Mouse (Mus musculus) gastrocnemius, postnatal 36 days (tissue): Measurements from ENCODE around the gene Taldo1. TPM values are rescaled to one million over a fixed set of nuclear protein-coding genes. Genes with fewer than 3 reads are reported as not detected.
"Not testable (repeated sequence)": the region's sequence is repeated elsewhere in the genome, so short reads cannot be mapped to it uniquely, and the experiment has no call there.

Experiments
- DNase-seq, 2 experiments: peaks; one replicate each; pipeline ENCODE4 v3.0.0; 2022
- intact Hi-C: fragments of 180-260 bp; cut with DNase I; formaldehyde crosslinking; loops from one replicate; pipeline ENCODE4 v1.15.1; 2025
- total RNA-seq, 2 experiments: library from RNA; stranded (reverse); gene quantifications; 2 replicates each; pipeline ENCODE4 v1.2.3; 2021

Gene Taldo1
- total RNA-seq, 2 experiments from 2014 or later: 81.0 to 82.7 TPM

DNA sequence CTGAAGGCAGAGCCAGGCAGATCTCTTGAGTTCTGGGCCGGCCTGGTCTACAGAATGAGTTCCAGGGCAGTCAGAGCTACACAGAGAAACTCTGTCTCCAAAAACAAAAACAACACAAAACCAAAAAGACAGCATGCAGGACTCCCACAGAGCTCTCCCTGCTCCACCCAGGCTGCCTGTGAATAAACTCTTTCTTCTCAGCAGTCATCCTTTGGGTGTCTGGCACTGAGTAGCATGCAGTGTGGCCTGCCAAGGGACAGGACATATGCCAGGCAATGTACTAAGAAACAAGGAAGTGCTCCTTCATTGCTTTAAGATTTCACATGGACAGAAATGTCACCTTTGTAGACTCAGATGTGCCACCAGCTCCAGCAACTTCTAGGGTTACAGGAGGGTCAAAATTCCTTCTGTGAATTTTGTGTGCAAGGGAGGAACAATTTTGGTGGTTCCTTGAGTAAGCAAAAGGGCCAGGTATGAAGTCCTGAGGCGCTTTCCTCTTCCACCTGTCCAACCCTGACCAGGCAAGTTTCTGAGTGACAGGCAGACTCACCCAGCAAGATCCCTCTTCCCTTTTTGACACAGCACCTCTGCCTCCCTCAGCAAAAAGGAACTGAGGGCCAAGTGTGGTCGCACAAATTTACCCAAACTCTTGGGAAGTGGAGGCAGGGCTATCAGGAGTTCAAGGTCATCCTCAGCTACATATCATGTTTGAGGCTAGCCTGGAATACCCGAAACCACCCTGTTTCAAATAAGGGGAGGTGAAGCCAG lies 10.7 kb upstream of the Taldo1 start:
- intact Hi-C loops: no loop called here
- DNase-seq: no peak

DNA sequence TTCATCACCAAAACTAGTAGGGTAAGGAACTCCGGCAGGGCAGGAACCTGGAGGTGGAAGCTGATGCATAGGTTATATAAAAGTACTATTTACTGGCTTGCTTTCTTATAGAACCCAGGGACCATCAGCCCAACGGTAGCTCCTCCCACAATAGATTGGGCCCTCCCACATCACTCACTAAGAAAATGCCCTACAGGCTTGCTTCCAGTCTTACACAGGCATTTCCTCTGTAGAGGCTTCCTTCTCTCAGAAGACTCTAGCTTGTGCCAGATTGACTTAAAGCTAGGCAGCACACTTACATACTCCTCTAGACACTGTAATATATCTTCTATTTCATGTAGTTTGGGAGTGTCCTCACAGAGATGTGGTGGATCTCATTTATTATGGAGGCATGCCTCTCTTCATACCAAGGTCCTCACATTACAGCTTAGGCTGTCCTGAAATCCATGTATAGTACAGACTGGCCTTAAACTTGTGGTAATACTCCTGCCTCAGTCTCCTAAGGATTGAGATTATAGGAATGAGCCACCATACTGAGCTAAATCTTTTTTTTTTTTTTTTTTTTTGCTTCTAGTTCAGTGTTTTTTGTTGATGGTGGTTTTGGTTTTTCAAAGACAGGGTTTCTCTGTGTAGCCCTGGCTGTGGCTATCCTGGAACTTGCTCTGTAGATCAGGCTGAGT lies 4.1 kb upstream of the Taldo1 start:
- intact Hi-C loops: no loop called here
- no peak for DNase-seq

DNA sequence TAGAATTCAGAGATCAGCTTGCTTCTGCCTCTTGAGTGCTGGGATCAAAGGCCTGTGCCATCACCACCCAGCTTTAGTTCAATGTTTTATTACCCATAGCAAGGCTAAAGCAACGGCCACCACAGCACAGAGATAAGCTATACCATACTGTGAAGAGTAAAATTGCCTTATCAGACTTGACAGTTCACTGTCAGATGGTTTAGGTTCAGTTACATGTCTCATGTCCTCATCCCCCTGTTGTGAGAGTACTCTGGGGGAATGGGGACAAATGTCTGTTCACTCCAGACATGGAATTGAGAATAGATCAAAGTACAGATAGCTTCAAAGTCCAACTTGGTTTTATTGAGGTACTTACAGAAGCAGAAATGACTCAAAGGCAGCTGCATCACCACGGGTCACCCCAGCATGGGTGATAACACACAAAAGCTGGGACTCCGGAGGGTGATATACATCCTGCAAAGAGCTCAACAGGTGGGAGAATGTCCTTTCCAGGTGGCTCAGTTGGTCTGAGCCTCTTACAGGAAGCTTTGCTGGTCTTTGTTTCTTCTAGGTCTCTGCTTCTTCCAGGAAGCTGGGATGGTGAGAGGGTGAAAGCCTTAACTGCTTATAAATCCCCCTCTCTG lies 3.4 kb upstream of the Taldo1 start:
- intact Hi-C loops: no loop called here
- DNase-seq: no peak

DNA sequence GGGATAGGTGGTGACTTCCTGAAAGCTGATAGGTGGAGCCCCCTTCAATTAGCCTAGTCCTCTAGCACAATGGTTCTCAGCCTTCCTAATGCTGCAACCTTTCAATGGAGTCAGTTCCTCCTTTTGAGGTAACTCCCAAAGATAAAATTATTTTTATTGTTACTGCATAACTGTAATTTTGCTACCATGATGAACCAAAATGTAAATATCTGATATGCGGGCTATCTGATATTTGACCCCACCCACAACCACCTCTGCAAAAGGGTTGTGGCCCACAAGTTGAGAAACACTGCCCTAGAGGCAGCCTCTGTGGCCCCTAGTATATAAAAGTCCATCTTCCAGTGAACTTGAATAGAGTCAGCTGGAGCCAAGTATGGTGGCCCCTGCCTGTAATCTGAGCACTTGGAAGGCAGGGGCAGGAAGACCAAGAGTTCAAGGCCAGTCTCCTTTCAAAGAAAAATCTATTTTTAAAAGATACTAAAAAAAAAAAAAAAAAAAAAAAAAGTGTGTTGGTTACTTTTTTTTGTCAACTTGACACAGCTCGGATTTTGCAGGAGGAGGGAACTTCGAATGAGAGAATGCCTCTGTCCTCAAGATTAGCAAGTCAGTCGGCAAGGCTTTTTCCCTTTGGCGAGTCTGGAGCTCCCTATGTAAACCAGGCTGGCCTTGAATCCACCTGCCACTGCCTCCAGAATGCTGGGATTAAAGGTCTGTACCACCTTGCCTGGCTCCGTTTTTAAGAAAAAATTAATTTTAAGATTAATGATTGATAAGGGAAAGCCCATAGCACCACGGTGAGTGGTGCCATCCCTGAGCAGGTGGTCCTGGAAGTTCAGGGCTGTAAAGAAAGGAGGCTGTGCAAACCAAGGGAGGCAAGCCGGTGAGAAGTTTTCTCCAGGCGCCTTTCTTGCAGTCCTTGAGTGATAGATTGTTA lies 1.4 kb upstream of the Taldo1 start:
- no peak for DNase-seq
- intact Hi-C loops: no loop called here

DNA sequence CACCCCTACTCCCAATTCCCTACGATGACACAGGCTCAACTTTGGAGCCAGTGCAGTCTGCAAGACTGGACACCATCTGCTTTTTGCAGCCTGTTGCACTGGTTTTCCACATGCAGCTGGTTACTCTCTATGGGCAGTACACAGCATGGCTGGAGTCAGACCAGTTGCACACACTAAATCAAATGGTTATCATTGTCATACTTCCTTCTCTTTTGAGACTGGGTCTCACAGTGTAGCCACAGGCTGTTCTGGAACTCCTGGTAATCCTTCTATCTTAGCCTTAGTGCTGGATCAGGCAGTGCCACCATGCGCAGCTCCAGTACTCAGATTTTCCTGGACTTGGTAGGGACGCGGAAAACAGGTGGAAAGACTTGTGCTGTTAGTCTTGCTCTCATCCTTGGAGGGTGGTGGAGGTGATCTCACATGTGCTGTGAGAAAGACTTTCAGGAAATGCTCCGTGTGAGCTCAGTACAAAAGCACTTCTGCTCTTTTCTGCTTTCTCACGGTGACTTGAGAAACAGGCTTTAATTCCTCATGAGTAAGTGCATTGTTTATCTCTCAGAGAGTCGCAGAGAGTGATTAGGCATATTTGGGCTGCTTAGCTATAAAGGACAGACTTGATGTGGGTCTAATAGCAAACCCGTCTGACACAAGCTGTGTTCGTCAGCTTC lies 688 bp downstream of the Taldo1 start:
- intact Hi-C loops: no loop called here
- DNase-seq: no peak

DNA sequence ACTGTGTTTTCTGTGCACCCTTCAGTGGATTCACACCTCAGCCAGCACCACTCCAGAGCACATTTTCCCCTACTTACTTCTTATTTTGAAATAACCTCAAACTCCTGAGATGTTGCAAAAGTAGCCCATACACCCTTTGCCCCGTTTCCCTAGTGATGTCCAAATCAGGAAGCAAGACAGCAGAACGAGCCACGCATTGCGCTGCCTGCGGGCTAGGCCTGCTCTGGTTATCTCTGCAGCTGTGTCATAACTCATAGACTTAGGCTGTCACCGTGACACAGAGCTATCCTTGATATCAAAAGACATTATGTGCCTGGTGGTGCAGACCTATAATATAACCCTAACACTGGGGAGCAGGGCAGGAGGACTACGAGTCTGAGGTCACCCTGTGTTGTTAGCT lies 2.2 kb downstream of the Taldo1 start:
- intact Hi-C loops: no loop called here
- DNase-seq: no peak

DNA sequence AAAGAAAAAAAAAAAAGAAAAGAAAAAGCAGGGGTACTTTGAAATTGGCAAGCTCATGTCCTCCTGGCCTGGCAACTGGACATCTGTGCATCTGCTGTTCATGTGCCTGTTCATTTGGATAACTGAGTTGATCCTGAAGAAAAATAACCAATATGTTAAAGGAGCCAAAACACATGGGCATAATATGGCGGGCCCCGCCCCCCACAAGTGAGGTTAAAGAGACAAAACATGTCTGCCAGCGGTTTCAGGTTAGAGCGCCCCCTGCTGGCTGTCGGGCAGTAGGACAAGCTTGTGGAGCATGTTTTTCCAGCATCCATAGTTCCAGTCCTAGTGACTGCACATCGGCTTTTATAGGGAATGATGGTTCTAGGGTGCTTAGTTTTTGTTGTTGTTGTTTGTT lies 2.8 kb downstream of the Taldo1 start:
- intact Hi-C loops: no loop called here
- peak; percentile 32 to 38 for DNase-seq

DNA sequence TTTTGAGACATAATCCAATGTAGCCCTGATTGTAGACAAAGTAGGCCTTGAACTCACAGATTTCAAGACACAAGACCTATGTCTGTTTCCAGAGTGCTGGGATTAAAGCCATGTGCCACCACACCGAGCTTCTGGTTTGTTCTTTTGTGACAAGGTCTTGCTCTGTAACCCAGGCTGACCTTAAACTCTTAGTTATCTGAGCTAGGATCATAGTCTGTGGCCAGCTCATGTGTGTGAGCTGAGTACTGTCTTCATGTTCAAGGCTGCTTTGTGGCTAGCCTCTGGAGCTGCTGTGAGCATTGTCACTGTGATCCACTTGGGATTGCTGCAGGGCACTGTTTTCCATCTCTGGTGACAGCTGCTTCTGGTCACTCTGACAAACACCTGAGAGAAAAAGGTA lies 3.3 kb downstream of the Taldo1 start:
- DNase-seq: no peak
- intact Hi-C loops: no loop called here

DNA sequence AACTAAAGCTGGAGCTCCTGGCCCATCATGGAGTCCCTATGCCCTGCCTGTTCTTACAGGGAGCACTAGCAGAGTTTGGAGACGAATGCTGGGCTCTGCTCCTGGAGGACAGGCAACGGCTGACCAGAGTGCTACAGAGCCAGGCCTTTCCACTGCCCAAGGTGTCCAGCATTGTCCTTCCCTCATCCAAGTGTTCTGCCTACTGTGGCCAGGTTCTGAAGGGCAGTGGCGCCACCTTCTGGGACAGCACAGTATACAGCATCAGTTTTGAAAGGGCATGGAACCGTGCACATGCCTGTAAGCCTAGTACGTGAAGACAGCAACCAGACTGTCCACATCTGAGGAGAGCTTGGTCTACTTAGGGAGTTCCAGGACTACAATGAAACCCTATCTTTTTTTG lies 11.3 kb downstream of the Taldo1 start:
- peak; percentile 36 to 40 for DNase-seq
- intact Hi-C loops: loop anchor here (5.0 kb wide), 1 partner anchor 124 kb away; no protein-coding TSS in a partner anchor

DNA sequence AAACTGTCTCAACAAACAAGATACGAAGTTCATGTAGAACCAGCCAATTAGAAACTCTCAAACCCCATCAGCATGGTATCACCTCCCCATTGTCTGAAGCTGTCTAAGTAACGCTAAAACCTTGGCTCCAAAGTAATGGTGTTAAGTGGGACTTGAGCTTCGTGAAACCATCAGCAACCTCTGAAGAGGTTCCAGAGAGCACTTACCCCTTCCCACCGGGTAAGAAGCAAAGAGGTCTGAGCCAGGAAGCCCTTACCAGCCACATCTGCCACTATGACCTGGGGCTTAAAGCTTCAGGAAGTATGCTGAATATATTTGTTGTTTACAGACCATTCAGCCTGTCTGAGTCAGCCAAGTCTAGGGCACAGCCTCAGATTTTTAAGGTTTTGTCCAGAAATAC lies 13.5 kb downstream of the Taldo1 start:
- no peak for DNase-seq
- intact Hi-C loops: no loop called here

DNA sequence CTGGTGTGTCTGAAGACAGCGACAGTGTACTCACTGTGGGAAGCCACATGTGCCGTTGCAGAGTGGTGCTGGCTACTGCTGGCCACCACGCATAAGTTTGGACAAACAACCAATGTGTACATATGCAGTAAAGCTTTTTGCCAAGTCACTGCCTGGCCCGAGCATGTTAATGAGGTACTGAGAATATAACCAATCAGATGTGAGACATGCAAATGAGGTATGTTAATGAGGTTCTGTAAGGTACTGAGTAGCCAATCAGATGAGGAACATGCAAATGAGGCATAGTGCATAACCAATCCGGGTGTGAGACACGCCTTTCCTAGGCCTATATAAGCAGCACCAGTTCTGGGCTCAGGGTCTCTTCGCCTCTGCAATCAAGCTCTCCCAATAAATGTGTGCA lies 15.7 kb downstream of the Taldo1 start:
- intact Hi-C loops: loop anchor here (2.0 kb wide), 1 partner anchor 31 kb away; no protein-coding TSS in a partner anchor

DNA sequence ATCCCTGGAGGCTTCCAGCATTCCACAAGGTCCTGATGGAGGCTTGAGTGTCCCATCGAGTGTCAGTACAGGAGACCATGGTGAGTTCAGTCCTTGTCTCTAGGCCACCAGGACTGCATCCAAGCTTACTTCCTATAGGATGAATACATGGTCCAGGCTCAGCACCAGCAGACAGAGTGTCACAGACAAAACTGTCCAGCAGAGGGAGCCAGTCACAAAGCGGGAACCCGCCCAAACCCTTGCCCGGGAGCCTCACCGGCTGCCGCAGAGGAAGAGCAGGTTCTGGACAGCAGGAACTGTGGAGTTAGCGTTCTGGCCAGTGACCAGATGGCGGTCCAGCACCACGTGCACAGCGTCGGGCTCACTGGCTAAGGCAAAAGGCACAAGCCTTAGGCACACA lies 16.8 kb downstream of the Taldo1 start:
- DNase-seq: peak; percentile 74 to 81
- intact Hi-C loops: loop anchor here (2.0 kb wide), 1 partner anchor 30 kb away; no protein-coding TSS in a partner anchor

More for the DNA sequence above, 15.7 kb downstream of the Taldo1 start:
- DNase-seq: not testable (repeated sequence)

DNA sequence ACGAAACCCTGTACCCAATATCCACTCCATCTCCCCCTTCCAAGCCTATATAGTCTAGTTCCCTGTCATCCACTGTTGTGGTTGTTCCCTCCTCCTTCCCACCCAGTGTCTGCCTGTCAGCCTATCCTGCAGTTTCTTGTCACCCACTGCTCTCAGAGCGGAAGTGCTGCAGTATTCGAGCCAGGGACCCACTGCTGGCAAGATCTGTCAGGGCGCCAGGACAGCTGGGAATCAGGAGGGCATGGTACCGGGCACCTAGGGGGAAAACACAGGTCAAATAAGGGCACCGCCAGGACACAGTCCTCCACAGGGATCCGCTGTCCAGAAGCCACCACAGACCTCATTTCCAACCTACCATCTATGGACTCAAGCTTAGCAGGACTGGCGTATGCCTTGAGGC lies 18.6 kb downstream of the Taldo1 start:
- intact Hi-C loops: no loop called here
- DNase-seq: no peak

DNA sequence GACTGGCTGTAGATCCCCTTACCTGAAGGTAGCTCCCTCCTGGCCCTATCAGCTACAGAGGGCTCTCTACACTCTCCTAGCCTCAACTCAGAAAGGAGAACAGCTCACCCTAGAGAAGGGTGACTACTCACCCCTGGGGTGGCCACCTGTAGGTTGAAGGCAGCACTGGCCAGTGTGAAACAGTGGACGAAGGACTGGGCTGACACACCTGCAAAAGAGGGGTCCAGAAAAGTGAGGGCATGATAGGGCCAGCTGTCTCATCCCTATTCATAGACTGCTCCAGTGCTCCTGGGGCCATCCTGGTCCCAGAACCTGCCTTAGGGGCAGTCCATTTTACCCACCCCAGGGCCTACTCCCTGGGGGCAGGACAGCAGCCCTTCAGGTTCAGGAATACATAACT lies 19.7 kb downstream of the Taldo1 start:
- no peak for DNase-seq
- intact Hi-C loops: no loop called here

DNA sequence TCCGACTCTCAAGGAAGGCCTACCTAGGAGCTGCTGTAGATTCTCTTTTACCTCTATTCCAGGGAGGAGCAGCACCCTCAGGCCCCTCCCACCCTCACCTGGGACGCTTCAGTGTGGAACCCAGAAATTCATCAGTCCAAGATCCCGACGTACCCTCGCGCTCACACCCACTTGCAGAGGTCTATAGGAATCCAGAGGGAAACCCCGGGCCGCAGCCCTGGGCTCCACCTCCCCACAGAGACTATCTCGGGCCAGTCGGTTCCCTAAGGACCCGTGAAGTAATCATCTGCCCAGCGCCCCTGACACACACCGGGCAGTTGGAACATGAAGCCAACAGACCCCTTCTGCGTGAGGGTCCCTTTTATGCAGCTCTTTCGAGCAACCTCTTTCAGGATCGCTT lies 21.3 kb downstream of the Taldo1 start:
- intact Hi-C loops: no loop called here
- no peak for DNase-seq

DNA sequence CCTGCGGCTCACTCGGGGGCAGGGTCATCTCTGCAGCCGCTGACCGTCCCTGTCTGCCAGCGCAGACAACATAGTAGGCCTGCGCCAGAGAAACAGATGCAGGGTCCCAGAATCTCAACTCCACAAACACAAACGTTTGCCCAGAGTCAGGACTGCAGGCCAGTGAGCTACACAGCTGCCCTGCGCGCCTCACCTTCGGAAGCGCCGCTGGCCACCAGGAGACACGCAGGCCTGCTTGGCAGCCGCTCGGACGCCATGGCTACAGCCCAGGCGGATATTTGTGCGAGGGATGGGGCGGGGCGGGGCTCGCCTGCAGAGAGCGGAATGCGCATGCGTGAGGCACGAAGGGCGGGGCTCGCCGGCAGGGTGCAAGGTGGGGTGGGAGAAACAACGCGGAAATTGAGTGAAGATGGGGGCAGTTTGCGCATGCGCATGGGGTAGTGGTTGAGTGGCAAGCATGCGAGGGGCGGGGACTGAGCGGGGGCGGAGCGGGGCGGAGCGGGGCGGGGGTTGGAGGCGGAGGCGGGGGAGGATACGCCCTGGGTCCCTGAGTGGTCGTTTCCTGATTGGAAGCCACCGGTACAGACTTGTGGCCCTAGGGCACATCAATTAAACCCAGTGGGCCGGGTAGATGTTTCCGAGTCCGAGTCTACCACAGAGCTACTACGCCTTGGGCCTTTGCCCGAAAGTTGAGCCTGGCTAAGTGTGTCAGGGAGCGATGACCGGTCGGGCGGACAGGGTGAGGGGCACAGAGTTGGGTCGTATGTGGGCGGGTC lies 22.0 kb downstream of the Taldo1 start, which contains the start of gene Gatd1:
Gene Gatd1, minus strand, starts transcription at position 328 of the 776 bp plus-strand sequence.
- DNase-seq: peak; percentile 98 to 100
- intact Hi-C loops: no loop called here

DNA sequence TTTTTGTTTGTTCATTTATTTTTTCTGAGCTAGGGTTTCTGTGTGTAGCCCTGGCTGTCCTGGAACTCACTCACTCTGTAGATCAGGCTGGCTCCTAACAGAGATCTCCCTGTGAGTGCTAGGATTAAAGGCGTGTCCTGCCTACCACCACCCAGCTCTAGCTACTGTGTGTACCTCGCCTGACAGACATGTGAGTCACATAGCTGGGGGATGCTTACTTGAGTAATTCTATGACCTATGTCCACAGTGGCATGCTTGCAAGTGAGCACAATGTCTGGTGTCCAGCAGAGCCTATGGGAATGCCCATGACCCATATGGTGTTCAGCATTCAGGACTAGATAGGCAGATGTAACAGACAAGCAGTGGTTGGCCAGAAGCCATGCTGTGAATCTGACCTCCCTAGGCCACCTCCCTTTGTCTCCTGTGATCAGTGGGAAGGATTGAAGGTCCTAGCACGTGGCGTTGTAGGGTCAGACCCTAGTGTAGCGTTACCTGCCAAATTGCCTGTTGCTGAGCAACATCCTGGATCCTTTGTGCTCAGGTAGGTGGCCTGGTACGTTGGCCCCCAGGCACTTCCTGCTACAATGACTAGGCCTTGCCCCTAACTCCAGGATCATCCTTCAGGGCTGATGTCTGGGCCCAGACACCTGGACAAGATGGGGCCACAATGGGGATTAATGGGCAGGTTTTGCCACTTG lies 24.3 kb downstream of the Taldo1 start:
- intact Hi-C loops: no loop called here

More for the DNA sequence above, 24.3 kb downstream of the Taldo1 start:
- no peak for DNase-seq
